Mouse (Mus musculus) midbrain, embryonic 12.5 days (tissue): ENCODE measurements around the gene Rab34. TPM values are rescaled to one million over a fixed set of nuclear protein-coding genes. Genes with fewer than 3 reads are reported as not detected.
A peak's percentile ranks its signal among the peaks of the same experiment; 100 is the strongest.
"Not testable (repeated sequence)": the region's sequence is repeated elsewhere in the genome, so short reads cannot be mapped to it uniquely, and the experiment has no call there.

Source experiments
- ATAC-seq: fragments of 200-750 bp; cut with Nextera tagmentation; 2 replicates; pipeline ENCODE4 v1.8.0; 2017; ENCODE audit warnings: low read depth, moderate TSS enrichment, moderate library complexity; ENCODE audit not compliant: low FRiP score
- H3K27ac ChIP-seq: fragments of 300-500 bp; sonication (generic); replicated peaks from 2 replicates; pipeline ENCODE4 v1.5.1; 2016; ENCODE audit warnings: mild to moderate bottlenecking
- H3K27me3 ChIP-seq: fragments of 300-500 bp; sonication (generic); 2 replicates; pipeline ENCODE4 v1.6.1; 2016; ENCODE audit warnings: mild to moderate bottlenecking
- H3K36me3 ChIP-seq: fragments of 300-500 bp; sonication (generic); 2 replicates; pipeline ENCODE4 v1.6.1; 2016
- H3K4me1 ChIP-seq: fragments of 300-500 bp; sonication (generic); 2 replicates; pipeline ENCODE4 v1.6.1; 2016
- H3K4me2 ChIP-seq: fragments of 300-500 bp; sonication (generic); replicated peaks from 2 replicates; pipeline ENCODE4 v1.6.1; 2016; ENCODE audit warnings: mild to moderate bottlenecking, moderate library complexity
- H3K4me3 ChIP-seq: fragments of 300-500 bp; sonication (generic); 2 replicates; pipeline ENCODE4 v1.5.1; 2016; ENCODE audit warnings: mild to moderate bottlenecking
- H3K9ac ChIP-seq: fragments of 300-500 bp; sonication (generic); replicated peaks from 2 replicates; pipeline ENCODE4 v1.6.1; 2016; ENCODE audit warnings: mild to moderate bottlenecking, moderate library complexity
- H3K9me3 ChIP-seq: fragments of 300-500 bp; sonication (generic); 2 replicates; pipeline ENCODE4 v1.6.1; 2016; ENCODE audit warnings: mild to moderate bottlenecking
- WGBS: fragments of 180-500 bp; shearing (Covaris S2); methylation state at CpG from one replicate; pipeline ENCODE4 v1.1.7; 2016; 5-methylcytosine and 5-hydroxymethylcytosine counted together
- polyA plus RNA-seq: library from polyadenylated mRNA; unstranded; fragments of >200 nt; fragmentation: Nextera tagmentation; extraction: Ambion mirVana; gene quantifications from 2 replicates; pipeline ENCODE4 v1.2.1, GENCODE M21; 2016

Rab34 gene
- polyA plus RNA-seq, 1 experiment from 2014 or later, result 68.1 TPM

GRCm38 (mm10) chr11:78184702-78185101, 3.5 kb upstream of the Rab34 start:
- H3K9ac ChIP-seq, ATAC-seq, H3K4me3 ChIP-seq, H3K9me3 ChIP-seq, H3K27ac ChIP-seq, H3K4me2 ChIP-seq, H3K27me3 ChIP-seq: not testable (repeated sequence)
- WGBS, result 94% methylated on average over 6 of the region's 6 CpGs
- peaks cover 26% of the 10 kb centered on the region for H3K36me3 ChIP-seq
- peaks cover 30% of the 10 kb centered on the region for H3K4me1 ChIP-seq

- peak overlapping the region; percentile 67 for H3K4me2 ChIP-seq
- H3K4me3 ChIP-seq, result peak overlapping the region; percentile 71
- no peaks in the 10 kb centered on the region for H3K27me3 ChIP-seq
- H3K36me3 ChIP-seq, result peaks cover 24% of the 10 kb centered on the region
- ATAC-seq, result peak; percentile 87
- no peaks in the 10 kb centered on the region for H3K9me3 ChIP-seq
- H3K4me1 ChIP-seq, result peaks cover 19% of the 10 kb centered on the region
- under 1% methylated on average over 42 of the region's 42 CpGs for WGBS
- peak overlapping the region; percentile 84 for H3K9ac ChIP-seq
- peak overlapping the region; percentile 92 for H3K27ac ChIP-seq
Measured at GRCm38 (mm10) chr11:78189234-78190040, 1.2 kb downstream of the Rab34 start.

- H3K4me1 ChIP-seq, result peaks cover 25% of the 10 kb centered on the region
- no peaks in the 10 kb centered on the region for H3K9me3 ChIP-seq
- 0 out of 2 replicates have a peak overlapping the region, but pooled peaks have one; percentile 84 for H3K9ac ChIP-seq
- no peaks in the 10 kb centered on the region for H3K27me3 ChIP-seq
- H3K27ac ChIP-seq, result peak overlapping the region; percentile 92
- H3K4me3 ChIP-seq, result peak overlapping the region; percentile 71
- no peak for ATAC-seq
- 73% methylated on average over 6 of the region's 6 CpGs for WGBS
- H3K4me2 ChIP-seq, result peak overlapping the region; percentile 67
- peaks cover 24% of the 10 kb centered on the region for H3K36me3 ChIP-seq
Measured at GRCm38 (mm10) chr11:78190041-78190440, 1.8 kb downstream of the Rab34 start.

GRCm38 (mm10) chr11:78193113-78193512, 4.9 kb downstream of the Rab34 start, which contains the start of gene Proca1:
Gene Proca1 (plus strand): TSS chr11:78193392.
- 84% methylated on average over 1 of the region's 1 CpGs for WGBS
- Histone ChIP-seq H3K27me3 (no peaks in the 10 kb centered on the region), H3K9me3 (no peaks in the 10 kb centered on the region), H3K4me1 (peaks cover 24% of the 10 kb centered on the region), H3K4me2 (peak within 1 kb of the TSS; percentile 53; the same call in 1 of the 2 replicates), H3K36me3 (peaks cover 24% of the 10 kb centered on the region), H3K9ac (no peak within 1 kb of the TSS), H3K4me3 (no peak within 1 kb of the TSS), H3K27ac (no peak within 1 kb of the TSS)
- no peak for ATAC-seq

GRCm38 (mm10) chr11:78194411-78195100, 6.3 kb downstream of the Rab34 start:
- H3K4me1 ChIP-seq, result peaks cover 21% of the 10 kb centered on the region
- H3K36me3 ChIP-seq, result peaks cover 24% of the 10 kb centered on the region
- no peaks in the 10 kb centered on the region for H3K9me3 ChIP-seq
- peak; percentile 48 for ATAC-seq
- H3K27me3 ChIP-seq, result no peaks in the 10 kb centered on the region
- WGBS, result 2% methylated on average over 30 of the region's 30 CpGs
- H3K4me3 ChIP-seq, result peak overlapping the region; percentile 37
- H3K4me2 ChIP-seq, result peak overlapping the region; percentile 53
- H3K9ac ChIP-seq, result peak overlapping the region; percentile 16; the same call in 1 of the 2 replicates
- no peak overlapping the region for H3K27ac ChIP-seq

GRCm38 (mm10) chr11:78195101-78195863, 7.1 kb downstream of the Rab34 start:
- Histone ChIP-seq H3K4me3 (peak overlapping the region; percentile 37), H3K9me3 (no peaks in the 10 kb centered on the region), H3K4me2 (peak overlapping the region; percentile 53), H3K9ac (no peak overlapping the region), H3K4me1 (peaks cover 13% of the 10 kb centered on the region), H3K27me3 (no peaks in the 10 kb centered on the region), H3K27ac (no peak overlapping the region), H3K36me3 (peaks cover 24% of the 10 kb centered on the region)
- WGBS, result 66% methylated on average over 23 of the region's 23 CpGs
- no peak for ATAC-seq

GRCm38 (mm10) chr11:78202372-78202771, 14.1 kb downstream of the Rab34 start:
- 94% methylated on average over 3 of the region's 3 CpGs for WGBS
- H3K4me2 ChIP-seq, result no peak overlapping the region
- H3K27ac ChIP-seq, result no peak overlapping the region
- ATAC-seq, result no peak
- no peaks in the 10 kb centered on the region for H3K9me3 ChIP-seq
- H3K36me3 ChIP-seq, result peaks cover 26% of the 10 kb centered on the region
- no peaks in the 10 kb centered on the region for H3K27me3 ChIP-seq
- no peak overlapping the region for H3K4me3 ChIP-seq
- no peak overlapping the region for H3K9ac ChIP-seq
- H3K4me1 ChIP-seq, result no peaks in the 10 kb centered on the region; the same call in 1 of the 2 replicates

- Histone ChIP-seq H3K9me3 (no peaks in the 10 kb centered on the region), H3K27me3 (no peaks in the 10 kb centered on the region), H3K4me2 (no peak overlapping the region), H3K4me3 (no peak overlapping the region), H3K36me3 (peaks cover 46% of the 10 kb centered on the region), H3K9ac (no peak overlapping the region), H3K27ac (no peak overlapping the region), H3K4me1 (no peaks in the 10 kb centered on the region; the same call in 1 of the 2 replicates)
- no peak for ATAC-seq
- whole genome bisulfite sequencing, result 84% methylated on average over 6 of the region's 6 CpGs
Measured at GRCm38 (mm10) chr11:78204287-78204686, 16.1 kb downstream of the Rab34 start.

GRCm38 (mm10) chr11:78205361-78206206, 17.4 kb downstream of the Rab34 start:
- H3K27ac ChIP-seq, result peak overlapping the region; percentile 42; the same call in 1 of the 2 replicates
- H3K36me3 ChIP-seq, result peaks cover 59% of the 10 kb centered on the region
- no peak overlapping the region for H3K4me3 ChIP-seq
- no peak overlapping the region for H3K4me2 ChIP-seq
- no peak for ATAC-seq
- no peaks in the 10 kb centered on the region for H3K9me3 ChIP-seq
- no peak overlapping the region for H3K9ac ChIP-seq
- H3K4me1 ChIP-seq, result no peaks in the 10 kb centered on the region; the same call in 1 of the 2 replicates
- WGBS, result 82% methylated on average over 13 of the region's 13 CpGs
- no peaks in the 10 kb centered on the region for H3K27me3 ChIP-seq

- Histone ChIP-seq H3K4me1 (no peaks in the 10 kb centered on the region; the same call in 1 of the 2 replicates), H3K9me3 (no peaks in the 10 kb centered on the region), H3K27ac (no peak overlapping the region), H3K36me3 (peaks cover 75% of the 10 kb centered on the region), H3K27me3 (no peaks in the 10 kb centered on the region), H3K4me2 (no peak overlapping the region), H3K9ac (no peak overlapping the region), H3K4me3 (no peak overlapping the region)
- no peak for ATAC-seq
- 84% methylated on average over 7 of the region's 7 CpGs for WGBS
Measured at GRCm38 (mm10) chr11:78207190-78207589, 19.0 kb downstream of the Rab34 start.

- WGBS, result 96% methylated on average over 6 of the region's 6 CpGs
- Histone ChIP-seq H3K27me3 (no peaks in the 10 kb centered on the region), H3K4me1 (no peaks in the 10 kb centered on the region; the same call in 1 of the 2 replicates), H3K36me3 (peaks cover 100% of the 10 kb centered on the region), H3K9me3 (no peaks in the 10 kb centered on the region), H3K4me2 (no peak overlapping the region), H3K9ac (no peak overlapping the region), H3K27ac (no peak overlapping the region), H3K4me3 (no peak overlapping the region)
- no peak for ATAC-seq
Measured at GRCm38 (mm10) chr11:78209886-78210285, 21.7 kb downstream of the Rab34 start.
